Mouse (Mus musculus): ENCODE results near the gene Triobp.

DNA sequence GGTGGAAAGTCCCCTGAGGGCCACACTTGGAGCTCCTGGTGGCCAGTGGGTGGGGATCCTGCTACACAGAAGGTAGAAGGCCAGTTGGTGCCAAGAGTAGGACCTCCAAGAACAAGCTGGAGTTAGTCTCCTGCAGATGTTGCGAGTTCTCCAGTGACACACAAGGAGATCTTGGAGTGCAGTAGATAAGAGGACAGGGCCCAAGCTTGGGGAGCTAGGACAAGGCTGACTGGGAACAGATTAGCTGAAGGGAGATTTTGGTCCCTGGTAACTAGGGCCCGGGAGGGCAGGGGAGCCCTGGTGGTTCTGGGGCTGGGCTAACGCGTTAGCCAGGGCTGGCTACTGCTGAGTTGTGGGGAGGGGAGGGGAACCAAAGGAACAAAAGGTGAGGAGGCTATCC is 48.4 kb downstream of the Triobp start:
- TF ChIP-seq CTCF (IDR thresholded peaks at IDR 0.05; ENCODE audit: low read depth) = no peak
- no peak for TF ChIP-seq EP300 (optimal IDR thresholded peaks at IDR 0.05)
